ENCODE assay signal across 18 mouse cellular contexts in genomic region chr9:48140485-48141411, GRCm38 (mm10). TPM values are rescaled to one million over a fixed set of nuclear protein-coding genes. Genes with fewer than 3 reads are reported as not detected.
A peak's percentile ranks its signal among the peaks of the same experiment; 100 is the strongest.
DNase-seq lines count a peak whose midpoint lies in the region; ATAC-seq and TF ChIP-seq lines count a peak whose summit lies in the region.
"Had no signal": no experiment of that assay in that cellular context is flagged by ENCODE, and none has a peak within 500 bp of the region (broad histone marks: within the 10 kb centered on the region; RNA-seq: fewer than 3 reads in every experiment).

No protein-coding gene starts in this region.

- no peak for ATAC-seq in hindbrain, embryonic 12.5 days (ENCODE audit: low FRiP score)
- no peak for ATAC-seq in hindbrain, embryonic 16.5 days
- ATAC-seq in forebrain, embryonic 13.5 days, result peak; percentile 73; the same call in 1 of the 2 replicates
- ATAC-seq in midbrain, embryonic 15.5 days (replicated peaks), result no peak
- ATAC-seq: intestine, embryonic 16.5 days; lung, postnatal 0 days; Patski had no signal

- no peaks in the 10 kb centered on the region for H3K9me3 ChIP-seq in hindbrain, embryonic 12.5 days (replicated peaks)
- no peaks in the 10 kb centered on the region for H3K9me3 ChIP-seq in hindbrain, embryonic 16.5 days (ENCODE audit: control insufficient read depth, low read length)
- H3K9me3 ChIP-seq in forebrain, embryonic 13.5 days (replicated peaks), result no peaks in the 10 kb centered on the region
- H3K9me3 ChIP-seq in midbrain, embryonic 15.5 days, result no peaks in the 10 kb centered on the region
- H3K9me3 ChIP-seq: heart, embryonic 13.5 days; liver, embryonic 15.5 days had no signal

- WGBS in hindbrain, embryonic 12.5 days, result 15% methylated on average over 8 of the region's 8 CpGs
- WGBS in hindbrain, embryonic 16.5 days, result 12% methylated on average over 8 of the region's 8 CpGs
- 3% methylated on average over 8 of the region's 8 CpGs for WGBS in forebrain, embryonic 13.5 days
- WGBS in midbrain, embryonic 15.5 days, result 10% methylated on average over 8 of the region's 8 CpGs

- peak overlapping the region; percentile 18 for H3K27ac ChIP-seq in hindbrain, embryonic 12.5 days
- H3K27ac ChIP-seq in hindbrain, embryonic 16.5 days (ENCODE audit: low read depth, low read length), result no peak overlapping the region
- H3K27ac ChIP-seq in forebrain, embryonic 13.5 days, result no peak overlapping the region
- H3K27ac ChIP-seq in midbrain, embryonic 15.5 days, result peak overlapping the region; percentile 3; the same call in 1 of the 2 replicates
- H3K27ac ChIP-seq: heart, embryonic 13.5 days; kidney, postnatal 0 days; liver, embryonic 15.5 days had no signal

- no peak for TF ChIP-seq POLR2A in brain, embryonic 14.5 days (IDR thresholded peaks at IDR 0.05; ENCODE audit: borderline replicate concordance, extremely low read depth, insufficient read depth, insufficient read length, poor library complexity, severe bottlenecking)

- H3K9ac ChIP-seq in hindbrain, embryonic 12.5 days, result no peak overlapping the region
- H3K9ac ChIP-seq in hindbrain, embryonic 16.5 days (ENCODE audit: low read depth, low read length), result no peak overlapping the region
- H3K9ac ChIP-seq in forebrain, embryonic 13.5 days, result no peak overlapping the region
- no peak overlapping the region for H3K9ac ChIP-seq in midbrain, embryonic 15.5 days
- H3K9ac ChIP-seq: heart, embryonic 13.5 days; liver, embryonic 15.5 days had no signal

- no peaks in the 10 kb centered on the region for H3K36me3 ChIP-seq in hindbrain, embryonic 12.5 days
- no peaks in the 10 kb centered on the region for H3K36me3 ChIP-seq in hindbrain, embryonic 16.5 days (ENCODE audit: control insufficient read depth, insufficient read depth, low read length)
- no peaks in the 10 kb centered on the region for H3K36me3 ChIP-seq in forebrain, embryonic 13.5 days (ENCODE audit: poor library complexity, severe bottlenecking)
- H3K36me3 ChIP-seq in midbrain, embryonic 15.5 days (replicated peaks), result no peaks in the 10 kb centered on the region
- H3K36me3 ChIP-seq: heart, embryonic 13.5 days; liver, embryonic 15.5 days had no signal

- H3K4me3 ChIP-seq in hindbrain, embryonic 12.5 days, result no peak overlapping the region
- H3K4me3 ChIP-seq in hindbrain, embryonic 16.5 days (ENCODE audit: low read length), result no peak overlapping the region
- H3K4me3 ChIP-seq in forebrain, embryonic 13.5 days, result no peak overlapping the region
- H3K4me3 ChIP-seq in midbrain, embryonic 15.5 days, result no peak overlapping the region
- H3K4me3 ChIP-seq: heart, embryonic 13.5 days; liver, embryonic 15.5 days; myocyte had no signal

- H3K27me3 ChIP-seq in hindbrain, embryonic 12.5 days, result peaks cover 28% of the 10 kb centered on the region
- H3K27me3 ChIP-seq in hindbrain, embryonic 16.5 days (replicated peaks; ENCODE audit: control insufficient read depth, insufficient read depth, low read length), result no peaks in the 10 kb centered on the region
- peaks cover 83% of the 10 kb centered on the region for H3K27me3 ChIP-seq in forebrain, embryonic 13.5 days
- no peaks in the 10 kb centered on the region for H3K27me3 ChIP-seq in midbrain, embryonic 15.5 days (replicated peaks)
- H3K27me3 ChIP-seq: liver, embryonic 15.5 days had no signal

- DNase-seq in brain, embryonic 14.5 days (ENCODE audit: low read depth), result peak; percentile 88
- DNase-seq in spleen, postnatal 4 days (ENCODE audit: low spot score in 2 of 2), result no peak
- DNase-seq in gastrocnemius, postnatal 25 days, result no peak
- DNase-seq: adrenal gland, postnatal 25 days; cerebellum, postnatal 10 days; heart, postnatal 4 days; thymus, adult 18-20 months had no signal

- peaks cover 6% of the 10 kb centered on the region; the same call in 1 of the 2 replicates for H3K4me1 ChIP-seq in hindbrain, embryonic 12.5 days
- H3K4me1 ChIP-seq in hindbrain, embryonic 16.5 days (ENCODE audit: control insufficient read depth, insufficient read depth, low read depth, low read length), result peaks cover 4% of the 10 kb centered on the region; the same call in 1 of the 2 replicates
- H3K4me1 ChIP-seq in forebrain, embryonic 13.5 days, result peaks cover 9% of the 10 kb centered on the region
- peaks cover 3% of the 10 kb centered on the region; the same call in 1 of the 2 replicates for H3K4me1 ChIP-seq in midbrain, embryonic 15.5 days
- H3K4me1 ChIP-seq: liver, embryonic 15.5 days had no signal

- TF ChIP-seq CTCF in brain, embryonic 14.5 days (IDR thresholded peaks at IDR 0.05; ENCODE audit: borderline replicate concordance, extremely low read depth, insufficient read depth, insufficient read length), result no peak

- H3K4me2 ChIP-seq in hindbrain, embryonic 12.5 days (replicated peaks), result no peak overlapping the region
- no peak overlapping the region for H3K4me2 ChIP-seq in hindbrain, embryonic 16.5 days (ENCODE audit: low read length)
- H3K4me2 ChIP-seq in forebrain, embryonic 13.5 days, result no peak overlapping the region
- no peak overlapping the region for H3K4me2 ChIP-seq in midbrain, embryonic 15.5 days
- H3K4me2 ChIP-seq: heart, embryonic 13.5 days; liver, embryonic 15.5 days had no signal

RNA-seq across cellular contexts. Expression of gene Nxpe4, which starts 21.1 kb away (rescaled TPM):
- 7.7 and 8.1 TPM in 2 replicates for polyA plus RNA-seq in hindbrain, embryonic 12.5 days (2016; fragmentation: Nextera tagmentation; extraction: Ambion mirVana)
- 9.3 and 10.1 TPM in 2 replicates for polyA plus RNA-seq in hindbrain, embryonic 16.5 days (2015; fragmentation: Nextera tagmentation; extraction: Ambion mirVana)
- polyA plus RNA-seq in brain, embryonic 14.5 days (2012; rRNA removed), result 5.2 and 6.7 TPM in 2 replicates
- polyA plus RNA-seq in forebrain, embryonic 13.5 days (2015; fragmentation: Nextera tagmentation; extraction: Ambion mirVana), result 5.5 TPM in 2 replicates
- polyA plus RNA-seq in midbrain, embryonic 15.5 days (2015; fragmentation: Nextera tagmentation; extraction: Ambion mirVana), result 8.4 TPM in 2 replicates
- 1 to 10 TPM; 2.9 to 3.1 TPM for total RNA-seq in gastrocnemius, postnatal 25 days (2021)

Comparison
In these comparisons a context has a peak if more than half of its experiments do, and no peak if none do; other contexts are left out.
1. H3K27ac ChIP-seq: peak in hindbrain, embryonic 12.5 days (single experiment) and midbrain, embryonic 15.5 days (single experiment); none in hindbrain, embryonic 16.5 days (single experiment) and forebrain, embryonic 13.5 days (single experiment).